Mouse (Mus musculus) liver, postnatal 0 days (tissue): ENCODE data around the gene Pafah1b3.

Source experiments
- CTCF ChIP-seq: sonication (generic); IDR thresholded peaks from 2 replicates; pipeline ENCODE4 v1.5.1; 2016; ENCODE audit warnings: antibody characterized with exemption, low read depth
- EP300 ChIP-seq: IDR thresholded peaks from 2 replicates; pipeline ENCODE4 v1.6.1; 2016; ENCODE audit warnings: antibody characterized with exemption, low read depth, mild to moderate bottlenecking

DNA sequence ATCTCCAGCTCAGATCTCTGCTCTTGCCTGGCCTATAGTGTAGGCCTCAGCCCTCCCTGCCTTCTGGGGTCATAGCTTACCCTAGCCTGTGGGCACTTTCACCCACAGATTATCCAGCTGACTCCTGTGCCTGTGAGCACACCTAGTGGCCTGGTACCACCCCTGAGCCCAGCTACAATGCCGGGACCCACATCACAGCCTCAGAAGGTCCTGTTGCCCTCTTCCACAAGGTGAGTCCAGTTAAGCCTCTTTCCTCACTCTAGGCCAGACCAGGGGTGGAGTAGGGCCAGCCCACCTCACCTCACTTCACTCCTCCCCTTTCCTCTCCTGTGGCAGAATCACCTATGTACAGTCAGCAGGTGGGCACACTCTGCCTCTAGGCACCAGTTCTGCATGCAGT, 7.3 kb downstream of the Pafah1b3 start:
- no peak for TF ChIP-seq CTCF
- TF ChIP-seq EP300: no peak
